Mouse (Mus musculus): ENCODE measurements around the gene Spatc1l. TPM values are rescaled to one million over a fixed set of nuclear protein-coding genes. Genes with fewer than 3 reads are reported as not detected.

The Spatc1l gene
- total and polyA plus RNA-seq, 2 experiments, result 0.13 TPM; not detected in 1

- H3K27me3 ChIP-seq (ENCODE audit: control insufficient read depth, insufficient read depth, low read length), result no peaks in the 10 kb centered on the region
- no peaks in the 10 kb centered on the region for H3K79me2 ChIP-seq (ENCODE audit: control insufficient read depth, insufficient read depth, low read length)
- H3K4me3 ChIP-seq (ENCODE audit: insufficient read depth, low read depth, low read length), result no peak overlapping the region
- no peak overlapping the region for H3K27ac ChIP-seq (replicated peaks; ENCODE audit: insufficient read depth, low read depth, low read length)
- no peak for DNase-seq (ENCODE audit: extremely low read depth, low read depth, low spot score)
- no peaks in the 10 kb centered on the region for H3K36me3 ChIP-seq (ENCODE audit: control insufficient read depth, insufficient read depth, low read length)
- 73% methylated on average over 3 of the region's 3 CpGs for WGBS
- H3K9ac ChIP-seq (ENCODE audit: low read depth, low read length), result no peak overlapping the region
- TF ChIP-seq POLR2A (IDR thresholded peaks at IDR 0.05; ENCODE audit: extremely low read depth, insufficient read depth, low read length), result no peak
- no peak for TF ChIP-seq CTCF (IDR thresholded peaks at IDR 0.05; ENCODE audit: low read depth, low read length)
- H3K4me1 ChIP-seq (ENCODE audit: control insufficient read depth, insufficient read depth, low read length), result no peaks in the 10 kb centered on the region
These were observed 40.6 kb downstream of the Spatc1l start for GRCm38 (mm10) chr10:76602690-76603089.

- TF ChIP-seq POLR2A (IDR thresholded peaks at IDR 0.05; ENCODE audit: extremely low read depth, insufficient read depth, low read length) (no peak), CTCF (IDR thresholded peaks at IDR 0.05; ENCODE audit: low read depth, low read length) (no peak)
- no peak for DNase-seq (ENCODE audit: extremely low read depth, low read depth, low spot score)
- no peaks in the 10 kb centered on the region for H3K79me2 ChIP-seq (ENCODE audit: control insufficient read depth, insufficient read depth, low read length)
- WGBS, result 87% methylated on average over 7 of the region's 7 CpGs
- no peaks in the 10 kb centered on the region for H3K36me3 ChIP-seq (ENCODE audit: control insufficient read depth, insufficient read depth, low read length)
- H3K4me1 ChIP-seq (ENCODE audit: control insufficient read depth, insufficient read depth, low read length), result no peaks in the 10 kb centered on the region
- no peak overlapping the region for H3K9ac ChIP-seq (ENCODE audit: low read depth, low read length)
- no peaks in the 10 kb centered on the region for H3K27me3 ChIP-seq (ENCODE audit: control insufficient read depth, insufficient read depth, low read length)
- H3K4me3 ChIP-seq (ENCODE audit: insufficient read depth, low read depth, low read length), result no peak overlapping the region
- no peak overlapping the region for H3K27ac ChIP-seq (replicated peaks; ENCODE audit: insufficient read depth, low read depth, low read length)
These were observed 50.4 kb downstream of the Spatc1l start for GRCm38 (mm10) chr10:76612473-76612872.

Other genes starting within 250 kb of the Spatc1l start
- gene Dip2a, start 217.0 kb upstream of the Spatc1l start, total RNA-seq (2014; rRNA removed), result 2.0 and 2.6 TPM in 2 replicates
- gene Dip2a, start 217.0 kb upstream of the Spatc1l start, polyA plus RNA-seq (2012; rRNA removed), result 1.6 and 1.7 TPM in 2 replicates
- not detected in 2 replicates for gene AC141477.1, start 121.8 kb upstream of the Spatc1l start, total RNA-seq (2014; rRNA removed)
- gene AC141477.1, start 121.8 kb upstream of the Spatc1l start, polyA plus RNA-seq (2012; rRNA removed), result not detected in 2 replicates
- gene Pcnt, start 119.5 kb upstream of the Spatc1l start, total RNA-seq (2014; rRNA removed), result 6.1 and 7.0 TPM in 2 replicates
- 3.6 and 5.1 TPM in 2 replicates for gene Pcnt, start 119.5 kb upstream of the Spatc1l start, polyA plus RNA-seq (2012; rRNA removed)
- gene 2610028H24Rik, start 113.2 kb upstream of the Spatc1l start, total RNA-seq (2014; rRNA removed), result not detected in 2 replicates
- gene 2610028H24Rik, start 113.2 kb upstream of the Spatc1l start, polyA plus RNA-seq (2012; rRNA removed), result not detected in 2 replicates
- gene Mcm3ap, start 93.3 kb upstream of the Spatc1l start, total RNA-seq (2014; rRNA removed), result 11.4 and 14.4 TPM in 2 replicates
- gene Mcm3ap, start 93.3 kb upstream of the Spatc1l start, polyA plus RNA-seq (2012; rRNA removed), result 8.8 and 13.6 TPM in 2 replicates
- 2.9 and 3.0 TPM in 2 replicates for gene Ybey, start 93.2 kb upstream of the Spatc1l start, total RNA-seq (2014; rRNA removed)
- 2.1 and 2.6 TPM in 2 replicates for gene Ybey, start 93.2 kb upstream of the Spatc1l start, polyA plus RNA-seq (2012; rRNA removed)
- gene Lss, start 30.7 kb upstream of the Spatc1l start, total RNA-seq (2014; rRNA removed), result 42.6 and 53.4 TPM in 2 replicates
- 45.7 and 62.6 TPM in 2 replicates for gene Lss, start 30.7 kb upstream of the Spatc1l start, polyA plus RNA-seq (2012; rRNA removed)
- gene Ftcd, start 13.4 kb downstream of the Spatc1l start, total RNA-seq (2014; rRNA removed), result 335 and 349 TPM in 2 replicates
- 526 and 676 TPM in 2 replicates for gene Ftcd, start 13.4 kb downstream of the Spatc1l start, polyA plus RNA-seq (2012; rRNA removed)
- gene Col6a2, start 61.4 kb downstream of the Spatc1l start, total RNA-seq (2014; rRNA removed), result 1.8 and 2.9 TPM in 2 replicates
- gene Col6a2, start 61.4 kb downstream of the Spatc1l start, polyA plus RNA-seq (2012; rRNA removed), result 3.2 and 3.6 TPM in 2 replicates
- gene Col6a1, start 163.9 kb downstream of the Spatc1l start, total RNA-seq (2014; rRNA removed), result 4.2 and 6.2 TPM in 2 replicates
- gene Col6a1, start 163.9 kb downstream of the Spatc1l start, polyA plus RNA-seq (2012; rRNA removed), result 4.6 and 6.2 TPM in 2 replicates

Data from liver, adult 2 months (tissue).